Mouse (Mus musculus): ENCODE measurements at regions not wholly inside any gene's neighbourhood (a gene's known extent, or its start where the extent isn't known, plus 50 kb on each side); places are given as distances from the start of the nearest gene placed in this dataset.
A peak's percentile ranks its signal among the peaks of the same experiment; 100 is the strongest.
"Not testable (repeated sequence)": the region's sequence is repeated elsewhere in the genome, so short reads cannot be mapped to it uniquely, and the experiment has no call there.

DNA sequence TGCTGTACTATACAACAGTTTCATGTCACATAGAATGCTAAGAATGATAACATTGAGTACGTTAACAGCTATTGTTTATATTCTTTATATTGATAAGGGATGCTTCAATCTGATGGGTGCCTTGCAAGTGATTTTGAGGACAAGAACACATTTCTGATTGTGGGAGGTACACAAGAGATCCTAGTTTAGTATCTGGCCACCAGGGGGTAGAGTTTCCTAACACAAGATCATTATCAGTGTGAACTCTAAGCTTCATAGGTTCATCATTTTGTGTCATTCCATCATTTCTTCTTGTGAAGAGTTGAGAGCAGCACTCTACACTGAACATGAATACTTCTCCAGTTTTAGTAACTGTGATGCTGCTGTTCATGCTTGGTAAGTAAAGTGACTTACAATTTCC lies 799.9 kb downstream of the Dad1 start:
- in situ Hi-C loops (cut with MboI; ENCODE audit: low sequenced_read_pairs in 2 of 2, unreplicated experiment in 2 of 2), result no loop called here
- H3K9ac ChIP-seq (ENCODE audit: insufficient read depth, low read depth, low read length, poor library complexity, severe bottlenecking), result no peak overlapping the region
- no peak for TF ChIP-seq CHD2 (IDR thresholded peaks at IDR 0.05; ENCODE audit: low read depth, low read length)
- TF ChIP-seq MAFK (IDR thresholded peaks at IDR 0.05; ENCODE audit: insufficient read depth, low read depth, low read length), result no peak
- TF ChIP-seq ZC3H11A (IDR thresholded peaks at IDR 0.05; ENCODE audit: borderline replicate concordance, low read depth, low read length), result no peak
- no peak for TF ChIP-seq HCFC1 (IDR thresholded peaks at IDR 0.05; ENCODE audit: borderline replicate concordance, insufficient read depth, low read length)
- no peak for TF ChIP-seq ZNF384 (IDR thresholded peaks at IDR 0.05; ENCODE audit: low read depth, low read length)
- no peaks in the 10 kb centered on the region for H3K4me1 ChIP-seq (ENCODE audit: control insufficient read depth in 2 of 2, insufficient read depth in 2 of 2, low read length in 2 of 2, poor library complexity in 1 of 2)
- no peak for DNase-seq (ENCODE audit: low read depth, low spot score)
- H3K4me3 ChIP-seq (ENCODE audit: insufficient read depth in 1 of 2, low read depth in 1 of 2, low read length in 2 of 2, poor library complexity in 1 of 2, severe bottlenecking in 1 of 2), result no peak overlapping the region
- no peaks in the 10 kb centered on the region for H3K9me3 ChIP-seq (ENCODE audit: control insufficient read depth, insufficient read depth, low read depth, low read length)
- H3K27ac ChIP-seq (ENCODE audit: insufficient read depth, low read depth, low read length, poor library complexity, severe bottlenecking), result no peak overlapping the region
- no peaks in the 10 kb centered on the region for H3K36me3 ChIP-seq (ENCODE audit: control insufficient read depth, insufficient read depth, low read length, poor library complexity, severe bottlenecking)

GRCm38 (mm10) chr14:53439643-53440042 lies 814.3 kb downstream of the Dad1 start:
- H3K9ac ChIP-seq (ENCODE audit: insufficient read depth, low read depth, low read length, poor library complexity, severe bottlenecking); H3K4me1 ChIP-seq (ENCODE audit: control insufficient read depth in 2 of 2, insufficient read depth in 2 of 2, low read length in 2 of 2, poor library complexity in 1 of 2); H3K27ac ChIP-seq (ENCODE audit: insufficient read depth, low read depth, low read length, poor library complexity, severe bottlenecking); H3K4me3 ChIP-seq (ENCODE audit: insufficient read depth in 1 of 2, low read depth in 1 of 2, low read length in 2 of 2, poor library complexity in 1 of 2, severe bottlenecking in 1 of 2); H3K9me3 ChIP-seq (ENCODE audit: control insufficient read depth, insufficient read depth, low read depth, low read length); H3K36me3 ChIP-seq (ENCODE audit: control insufficient read depth, insufficient read depth, low read length, poor library complexity, severe bottlenecking); DNase-seq (ENCODE audit: low read depth, low spot score): not testable (repeated sequence)
- in situ Hi-C loops (cut with MboI; ENCODE audit: low sequenced_read_pairs in 2 of 2, unreplicated experiment in 2 of 2), result loop anchor here (10.0 kb wide), 2 partner anchors 695 to 715 kb away; no protein-coding TSS in a partner anchor

- H3K4me3 ChIP-seq (ENCODE audit: insufficient read depth in 1 of 2, low read depth in 1 of 2, low read length in 2 of 2, poor library complexity in 1 of 2, severe bottlenecking in 1 of 2); H3K36me3 ChIP-seq (ENCODE audit: control insufficient read depth, insufficient read depth, low read length, poor library complexity, severe bottlenecking); H3K4me1 ChIP-seq (ENCODE audit: control insufficient read depth in 2 of 2, insufficient read depth in 2 of 2, low read length in 2 of 2, poor library complexity in 1 of 2); H3K9ac ChIP-seq (ENCODE audit: insufficient read depth, low read depth, low read length, poor library complexity, severe bottlenecking); DNase-seq (ENCODE audit: low read depth, low spot score); H3K9me3 ChIP-seq (ENCODE audit: control insufficient read depth, insufficient read depth, low read depth, low read length); H3K27ac ChIP-seq (ENCODE audit: insufficient read depth, low read depth, low read length, poor library complexity, severe bottlenecking): not testable (repeated sequence)
- in situ Hi-C loops (cut with MboI; ENCODE audit: low sequenced_read_pairs in 2 of 2, unreplicated experiment in 2 of 2), result loop anchor here (10.0 kb wide), 2 partner anchors 685 to 705 kb away; no protein-coding TSS in a partner anchor
These were observed 823.8 kb downstream of the Dad1 start for GRCm38 (mm10) chr14:53430130-53430529.

- H3K9ac ChIP-seq (ENCODE audit: insufficient read depth, low read depth, low read length, poor library complexity, severe bottlenecking); H3K9me3 ChIP-seq (ENCODE audit: control insufficient read depth, insufficient read depth, low read depth, low read length); H3K4me3 ChIP-seq (ENCODE audit: insufficient read depth in 1 of 2, low read depth in 1 of 2, low read length in 2 of 2, poor library complexity in 1 of 2, severe bottlenecking in 1 of 2); H3K4me1 ChIP-seq (ENCODE audit: control insufficient read depth in 2 of 2, insufficient read depth in 2 of 2, low read length in 2 of 2, poor library complexity in 1 of 2); H3K27ac ChIP-seq (ENCODE audit: insufficient read depth, low read depth, low read length, poor library complexity, severe bottlenecking); in situ Hi-C loops (cut with MboI; ENCODE audit: low sequenced_read_pairs in 2 of 2, unreplicated experiment in 2 of 2); DNase-seq (ENCODE audit: low read depth, low spot score); H3K36me3 ChIP-seq (ENCODE audit: control insufficient read depth, insufficient read depth, low read length, poor library complexity, severe bottlenecking): not testable (repeated sequence)
These were observed 825.5 kb downstream of the Dad1 start for GRCm38 (mm10) chr14:53428447-53428846.

DNA sequence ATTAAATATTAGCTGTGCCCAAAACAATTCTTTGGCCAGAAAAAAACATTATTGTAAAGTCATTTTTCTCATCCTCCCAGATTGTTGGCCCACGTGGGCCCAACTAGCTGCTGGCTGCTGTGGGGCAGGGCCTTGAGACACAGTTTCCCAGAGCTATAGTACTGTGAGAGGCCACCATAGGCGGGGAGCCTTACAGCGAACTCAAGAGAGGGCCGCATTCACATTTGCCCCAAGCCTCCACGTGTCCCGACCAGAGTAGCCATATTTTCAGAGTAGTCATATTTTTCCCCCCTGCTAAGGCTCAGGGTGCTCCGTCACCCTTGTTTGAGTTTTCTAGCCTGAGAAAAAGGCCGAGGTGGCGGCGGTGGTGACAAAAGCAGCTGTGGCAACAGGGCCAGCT lies 826.3 kb downstream of the Dad1 start:
- 0 out of 4 replicates have a peak overlapping the region, but pooled peaks of 1 of the 2 experiments have one; percentile 8 for H3K4me3 ChIP-seq (ENCODE audit: insufficient read depth in 1 of 2, low read depth in 1 of 2, low read length in 2 of 2, poor library complexity in 1 of 2, severe bottlenecking in 1 of 2)
- DNase-seq (ENCODE audit: low read depth, low spot score); H3K9me3 ChIP-seq (ENCODE audit: control insufficient read depth, insufficient read depth, low read depth, low read length); H3K4me1 ChIP-seq (ENCODE audit: control insufficient read depth in 2 of 2, insufficient read depth in 2 of 2, low read length in 2 of 2, poor library complexity in 1 of 2); H3K36me3 ChIP-seq (ENCODE audit: control insufficient read depth, insufficient read depth, low read length, poor library complexity, severe bottlenecking); in situ Hi-C loops (cut with MboI; ENCODE audit: low sequenced_read_pairs in 2 of 2, unreplicated experiment in 2 of 2); H3K9ac ChIP-seq (ENCODE audit: insufficient read depth, low read depth, low read length, poor library complexity, severe bottlenecking): not testable (repeated sequence)
- peak overlapping the region; percentile 40; the same call in 1 of the 2 replicates for H3K27ac ChIP-seq (ENCODE audit: insufficient read depth, low read depth, low read length, poor library complexity, severe bottlenecking)

DNA sequence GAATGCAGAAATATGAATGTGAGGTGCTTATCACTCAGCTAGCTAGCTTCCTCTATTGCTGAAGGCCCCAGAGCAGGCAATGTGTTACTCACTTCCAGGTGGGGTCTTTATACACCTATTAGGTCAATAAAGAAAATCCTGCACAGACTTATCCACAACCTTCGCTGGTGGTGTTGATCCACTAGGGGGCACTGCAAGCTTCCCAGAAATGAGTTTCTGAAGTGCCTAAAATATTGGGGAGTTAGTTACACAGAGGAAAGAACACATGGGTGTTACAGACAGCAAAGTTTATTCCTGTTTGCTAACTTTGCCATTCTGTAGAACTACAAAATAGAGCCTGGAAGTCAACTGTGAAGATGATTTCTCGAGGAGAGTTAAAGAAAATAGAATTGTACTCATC lies 836.9 kb downstream of the Dad1 start:
- in situ Hi-C loops (cut with MboI; ENCODE audit: low sequenced_read_pairs in 2 of 2, unreplicated experiment in 2 of 2); H3K9ac ChIP-seq (ENCODE audit: insufficient read depth, low read depth, low read length, poor library complexity, severe bottlenecking); H3K27ac ChIP-seq (ENCODE audit: insufficient read depth, low read depth, low read length, poor library complexity, severe bottlenecking); H3K9me3 ChIP-seq (ENCODE audit: control insufficient read depth, insufficient read depth, low read depth, low read length); H3K4me3 ChIP-seq (ENCODE audit: insufficient read depth in 1 of 2, low read depth in 1 of 2, low read length in 2 of 2, poor library complexity in 1 of 2, severe bottlenecking in 1 of 2); DNase-seq (ENCODE audit: low read depth, low spot score); H3K4me1 ChIP-seq (ENCODE audit: control insufficient read depth in 2 of 2, insufficient read depth in 2 of 2, low read length in 2 of 2, poor library complexity in 1 of 2); H3K36me3 ChIP-seq (ENCODE audit: control insufficient read depth, insufficient read depth, low read length, poor library complexity, severe bottlenecking): not testable (repeated sequence)

GRCm38 (mm10) chr14:53407500-53408227 lies 846.2 kb downstream of the Dad1 start:
- DNase-seq (ENCODE audit: low read depth, low spot score); H3K4me1 ChIP-seq (ENCODE audit: control insufficient read depth in 2 of 2, insufficient read depth in 2 of 2, low read length in 2 of 2, poor library complexity in 1 of 2); in situ Hi-C loops (cut with MboI; ENCODE audit: low sequenced_read_pairs in 2 of 2, unreplicated experiment in 2 of 2); H3K9ac ChIP-seq (ENCODE audit: insufficient read depth, low read depth, low read length, poor library complexity, severe bottlenecking); H3K9me3 ChIP-seq (ENCODE audit: control insufficient read depth, insufficient read depth, low read depth, low read length); H3K4me3 ChIP-seq (ENCODE audit: insufficient read depth in 1 of 2, low read depth in 1 of 2, low read length in 2 of 2, poor library complexity in 1 of 2, severe bottlenecking in 1 of 2); H3K36me3 ChIP-seq (ENCODE audit: control insufficient read depth, insufficient read depth, low read length, poor library complexity, severe bottlenecking); H3K27ac ChIP-seq (ENCODE audit: insufficient read depth, low read depth, low read length, poor library complexity, severe bottlenecking): not testable (repeated sequence)

Data from ES-E14 (cell line).